Mouse (Mus musculus): ENCODE data around the gene Glud1.

DNA sequence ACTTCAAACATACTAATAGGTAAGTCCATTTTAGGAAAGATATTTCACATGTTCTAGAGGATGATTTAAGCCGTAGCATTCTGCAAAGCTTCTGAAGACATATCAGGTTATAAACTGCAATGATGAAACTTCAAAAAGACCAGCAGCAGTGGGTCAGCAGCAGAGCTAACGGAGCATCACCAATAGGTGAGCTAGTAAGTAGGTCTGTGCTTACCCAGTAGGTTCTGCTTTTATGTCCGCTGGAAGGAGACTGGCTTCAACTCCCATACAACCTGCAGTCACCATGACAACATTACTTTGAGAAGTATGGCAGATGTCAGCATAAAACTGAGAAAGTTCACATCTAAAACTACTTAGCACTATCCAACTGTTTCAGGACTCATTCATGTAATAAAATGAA is 16.9 kb upstream of the Glud1 start:
- TF ChIP-seq USF1 (IDR thresholded peaks at IDR 0.05; ENCODE audit: low read depth) (no peak), CEBPB (IDR thresholded peaks at IDR 0.05; ENCODE audit: low read depth) (no peak), CTCF (IDR thresholded peaks at IDR 0.05; ENCODE audit: control insufficient read depth, insufficient read depth, insufficient read length) (no peak), MYOD1 (IDR thresholded peaks at IDR 0.05; ENCODE audit: control insufficient read depth, insufficient read length, low read depth) (no peak), MAX (IDR thresholded peaks at IDR 0.05) (no peak)
